Mouse (Mus musculus): ENCODE results near the gene Rnf207. TPM values are rescaled to one million over a fixed set of nuclear protein-coding genes. Genes with fewer than 3 reads are reported as not detected.

Gene Rnf207
- polyA plus RNA-seq, 1 experiment: 7.1 TPM

DNA sequence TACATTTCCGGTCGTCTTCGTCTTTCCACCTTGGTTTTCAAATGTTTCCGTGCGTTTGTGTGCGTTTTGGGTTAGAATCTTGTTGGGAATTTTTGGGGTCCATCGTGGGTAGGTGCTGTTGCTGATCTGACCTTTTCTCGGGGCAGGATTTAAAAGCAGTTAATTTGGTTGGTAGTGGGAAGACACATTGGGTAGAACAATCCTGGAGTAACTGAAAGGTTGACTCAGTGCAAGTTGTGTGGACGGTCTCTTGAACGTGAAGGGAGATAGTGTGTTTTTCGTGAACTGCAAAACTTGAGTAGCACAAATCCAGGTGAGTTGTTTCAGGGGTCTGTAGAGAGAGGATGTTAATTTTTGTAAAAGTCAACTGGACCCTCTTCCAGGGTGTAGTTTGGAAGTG lies 7.8 kb upstream of the Rnf207 start:
- no peak for TF ChIP-seq POLR2A (IDR thresholded peaks at IDR 0.05; ENCODE audit: borderline replicate concordance, extremely low read depth, insufficient read depth, insufficient read length, poor library complexity, severe bottlenecking)
- no peak for TF ChIP-seq CTCF (IDR thresholded peaks at IDR 0.05; ENCODE audit: borderline replicate concordance, extremely low read depth, insufficient read depth, insufficient read length)
- DNase-seq (ENCODE audit: low read depth): no peak

- DNase-seq (ENCODE audit: low read depth): peak; percentile 100
- peak; percentile 53; the same call in 1 of the 2 replicates for TF ChIP-seq POLR2A (IDR thresholded peaks at IDR 0.05; ENCODE audit: borderline replicate concordance, extremely low read depth, insufficient read depth, insufficient read length, poor library complexity, severe bottlenecking)
- no peak for TF ChIP-seq CTCF (IDR thresholded peaks at IDR 0.05; ENCODE audit: borderline replicate concordance, extremely low read depth, insufficient read depth, insufficient read length)
Observed at GRCm38 (mm10) chr4:152325574-152326411, 7.0 kb upstream of the Rnf207 start, which contains the start of gene Rpl22. Rpl22 (plus strand) TSS chr4:152325742.

DNA sequence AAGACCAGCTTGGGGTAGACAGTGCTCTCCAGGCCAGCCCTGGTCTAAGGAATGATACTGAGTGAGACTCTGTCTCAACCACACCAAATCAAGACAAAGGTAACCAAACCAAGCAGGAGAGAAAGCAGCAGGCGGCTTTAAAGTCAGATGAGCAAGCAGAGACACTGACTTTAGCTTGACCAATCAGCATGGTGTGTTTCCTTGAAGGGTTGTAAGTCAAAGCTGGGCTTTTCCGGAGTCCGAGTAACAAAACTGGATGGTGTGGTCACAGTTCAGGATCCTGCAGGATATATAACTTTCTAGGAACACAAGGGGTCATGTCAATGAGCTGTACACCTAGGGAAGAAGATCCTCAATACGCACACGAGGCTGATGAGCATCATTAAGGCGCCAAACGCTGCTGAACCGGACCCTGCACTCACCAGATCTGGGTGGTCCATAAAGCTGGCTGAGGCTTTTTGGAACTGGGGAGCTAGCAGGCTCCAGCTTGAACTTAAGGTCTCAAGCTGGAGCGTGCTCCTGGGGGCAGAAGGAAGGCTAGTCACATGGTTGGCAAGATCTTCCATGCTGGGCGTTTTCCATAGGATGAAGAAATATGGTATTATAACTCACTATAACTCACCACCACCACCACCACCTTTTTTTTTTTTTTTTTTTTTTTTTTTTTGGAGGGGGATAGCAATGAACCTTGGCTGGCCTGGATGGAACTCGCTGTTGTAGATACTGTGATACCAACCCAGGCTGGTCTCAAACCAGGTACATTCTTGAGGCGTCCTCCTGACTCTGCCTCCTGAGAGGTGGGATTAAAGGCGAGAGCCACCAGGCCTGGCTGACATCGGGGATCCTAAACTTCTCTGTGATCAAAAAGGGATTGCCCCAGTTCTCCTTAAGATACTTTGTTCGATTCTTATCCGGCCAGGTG lies 6.1 kb upstream of the Rnf207 start:
- no peak for DNase-seq (ENCODE audit: low read depth)
- no peak for TF ChIP-seq POLR2A (IDR thresholded peaks at IDR 0.05; ENCODE audit: borderline replicate concordance, extremely low read depth, insufficient read depth, insufficient read length, poor library complexity, severe bottlenecking)
- TF ChIP-seq CTCF (IDR thresholded peaks at IDR 0.05; ENCODE audit: borderline replicate concordance, extremely low read depth, insufficient read depth, insufficient read length): no peak

GRCm38 (mm10) chr4:152321464-152321863 lies 2.7 kb upstream of the Rnf207 start:
- no peak for DNase-seq (ENCODE audit: low read depth)
- TF ChIP-seq POLR2A (IDR thresholded peaks at IDR 0.05; ENCODE audit: borderline replicate concordance, extremely low read depth, insufficient read depth, insufficient read length, poor library complexity, severe bottlenecking) (no peak), CTCF (IDR thresholded peaks at IDR 0.05; ENCODE audit: borderline replicate concordance, extremely low read depth, insufficient read depth, insufficient read length) (no peak)

- TF ChIP-seq CTCF (IDR thresholded peaks at IDR 0.05; ENCODE audit: borderline replicate concordance, extremely low read depth, insufficient read depth, insufficient read length): no peak
- DNase-seq (ENCODE audit: low read depth): no peak
Observed at GRCm38 (mm10) chr4:152317631-152318033, 1.2 kb downstream of the Rnf207 start.

GRCm38 (mm10) chr4:152315498-152316213 lies 3.1 kb downstream of the Rnf207 start:
- TF ChIP-seq POLR2A (IDR thresholded peaks at IDR 0.05; ENCODE audit: borderline replicate concordance, extremely low read depth, insufficient read depth, insufficient read length, poor library complexity, severe bottlenecking) (no peak), CTCF (IDR thresholded peaks at IDR 0.05; ENCODE audit: borderline replicate concordance, extremely low read depth, insufficient read depth, insufficient read length) (no peak)
- no peak for DNase-seq (ENCODE audit: low read depth)

DNA sequence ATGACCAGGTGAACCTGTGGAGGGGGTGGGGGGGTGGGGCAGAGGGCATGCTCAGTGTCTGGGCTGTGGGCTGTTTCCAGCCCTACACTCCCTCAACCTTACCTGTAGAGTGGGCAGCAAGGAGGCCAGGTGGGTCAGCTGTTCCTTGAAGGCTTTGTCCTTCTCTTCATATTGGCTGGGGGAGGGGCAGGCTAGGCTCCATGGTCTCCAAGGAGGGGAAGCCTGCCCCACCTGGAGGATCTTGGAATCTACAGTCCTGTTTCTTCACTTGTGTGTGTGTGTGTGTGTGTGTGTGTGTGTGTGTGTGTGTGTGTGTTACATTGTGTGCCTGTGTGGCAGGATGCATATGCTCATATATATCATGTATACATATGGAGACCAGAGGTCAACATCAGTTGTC lies 4.9 kb downstream of the Rnf207 start:
- DNase-seq (ENCODE audit: low read depth): peak; percentile 59
- TF ChIP-seq CTCF (IDR thresholded peaks at IDR 0.05; ENCODE audit: borderline replicate concordance, extremely low read depth, insufficient read depth, insufficient read length) (peak; percentile 36; the same call in 1 of the 2 replicates), POLR2A (IDR thresholded peaks at IDR 0.05; ENCODE audit: borderline replicate concordance, extremely low read depth, insufficient read depth, insufficient read length, poor library complexity, severe bottlenecking) (no peak)

- TF ChIP-seq POLR2A (IDR thresholded peaks at IDR 0.05; ENCODE audit: borderline replicate concordance, extremely low read depth, insufficient read depth, insufficient read length, poor library complexity, severe bottlenecking) (no peak), CTCF (IDR thresholded peaks at IDR 0.05; ENCODE audit: borderline replicate concordance, extremely low read depth, insufficient read depth, insufficient read length) (no peak)
- peak; percentile 56 for DNase-seq (ENCODE audit: low read depth)
Observed at GRCm38 (mm10) chr4:152313211-152313632, 5.6 kb downstream of the Rnf207 start.

DNA sequence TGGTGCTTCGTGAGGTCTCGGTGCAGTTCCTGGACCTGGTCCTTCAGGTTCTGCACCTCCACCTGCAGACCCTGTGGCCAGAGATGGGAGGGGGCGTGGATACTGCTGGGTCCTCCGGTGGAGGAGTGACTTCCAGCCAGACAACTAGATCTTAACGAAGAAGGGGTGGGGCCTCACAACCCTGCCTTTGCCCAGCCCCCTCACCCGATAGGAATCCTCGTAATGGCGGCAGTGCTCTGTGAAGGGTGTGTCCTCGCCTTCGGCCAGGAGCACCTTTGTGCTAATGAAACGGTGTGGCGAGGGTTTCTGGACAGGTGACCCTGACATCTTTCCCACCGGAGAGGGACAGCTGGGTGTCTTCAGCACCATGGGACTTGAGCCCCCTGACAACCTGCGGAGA lies 6.6 kb downstream of the Rnf207 start:
- no peak for TF ChIP-seq CTCF (IDR thresholded peaks at IDR 0.05; ENCODE audit: borderline replicate concordance, extremely low read depth, insufficient read depth, insufficient read length)
- no peak for TF ChIP-seq POLR2A (IDR thresholded peaks at IDR 0.05; ENCODE audit: borderline replicate concordance, extremely low read depth, insufficient read depth, insufficient read length, poor library complexity, severe bottlenecking)
- no peak for DNase-seq (ENCODE audit: low read depth)

GRCm38 (mm10) chr4:152307542-152307941 lies 11.3 kb downstream of the Rnf207 start:
- TF ChIP-seq CTCF (IDR thresholded peaks at IDR 0.05; ENCODE audit: borderline replicate concordance, extremely low read depth, insufficient read depth, insufficient read length) (no peak), POLR2A (IDR thresholded peaks at IDR 0.05; ENCODE audit: borderline replicate concordance, extremely low read depth, insufficient read depth, insufficient read length, poor library complexity, severe bottlenecking) (no peak)
- DNase-seq (ENCODE audit: low read depth): no peak

GRCm38 (mm10) chr4:152305991-152306390 lies 12.8 kb downstream of the Rnf207 start:
- no peak for TF ChIP-seq CTCF (IDR thresholded peaks at IDR 0.05; ENCODE audit: borderline replicate concordance, extremely low read depth, insufficient read depth, insufficient read length)
- no peak for TF ChIP-seq POLR2A (IDR thresholded peaks at IDR 0.05; ENCODE audit: borderline replicate concordance, extremely low read depth, insufficient read depth, insufficient read length, poor library complexity, severe bottlenecking)
- no peak for DNase-seq (ENCODE audit: low read depth)

Measured in brain, embryonic 14.5 days (tissue).